Mouse (Mus musculus): ENCODE measurements around the gene Gm29106.
"Not testable (repeated sequence)": the region's sequence is repeated elsewhere in the genome, so short reads cannot be mapped to it uniquely, and the experiment has no call there.

Gm29106 gene

DNA sequence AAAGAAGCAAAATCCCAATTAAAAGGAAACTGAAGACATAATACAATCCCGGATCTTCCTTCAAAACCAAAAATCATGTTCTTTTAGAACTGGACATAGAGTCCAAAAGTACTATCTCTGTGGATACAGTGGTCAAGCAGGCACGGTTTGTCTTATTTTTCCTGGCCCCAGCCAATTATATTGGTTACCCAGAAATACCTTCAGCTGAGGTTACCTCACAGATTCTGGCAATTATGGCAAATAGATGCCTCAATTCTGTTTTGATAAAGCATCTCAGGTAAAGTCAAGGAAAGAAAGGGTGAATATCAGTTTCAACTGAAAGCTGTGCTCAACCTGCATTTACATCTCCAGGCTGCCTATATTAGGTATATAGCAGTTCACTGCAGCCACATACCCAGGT lies at the start of gene Gm29106:
Gene Gm29106 (plus strand): TSS at position 301 of the 400 bp plus-strand sequence.
- DNase-seq (ENCODE audit: low spot score in 2 of 2), result not testable (repeated sequence)

DNA sequence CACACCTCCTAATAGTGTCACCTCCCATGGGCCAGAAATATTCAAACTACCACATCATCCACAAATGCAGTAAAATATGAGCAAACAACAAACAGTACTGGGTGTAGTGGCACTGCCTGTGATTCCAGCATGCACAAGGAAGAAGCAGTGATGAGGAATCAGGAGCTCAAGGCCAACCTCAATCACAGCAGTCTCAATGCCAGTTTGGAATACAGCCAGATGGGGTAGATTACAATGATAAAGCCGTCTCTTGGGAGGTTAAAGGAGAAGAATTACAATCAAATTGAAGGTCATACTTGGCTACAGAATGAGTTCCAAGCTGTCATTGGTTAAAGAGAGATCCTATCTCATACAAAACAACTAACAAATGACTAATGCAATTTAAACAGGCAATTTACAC lies 52.2 kb downstream of the Gm29106 start:
- DNase-seq (ENCODE audit: low spot score in 2 of 2), result no peak

DNA sequence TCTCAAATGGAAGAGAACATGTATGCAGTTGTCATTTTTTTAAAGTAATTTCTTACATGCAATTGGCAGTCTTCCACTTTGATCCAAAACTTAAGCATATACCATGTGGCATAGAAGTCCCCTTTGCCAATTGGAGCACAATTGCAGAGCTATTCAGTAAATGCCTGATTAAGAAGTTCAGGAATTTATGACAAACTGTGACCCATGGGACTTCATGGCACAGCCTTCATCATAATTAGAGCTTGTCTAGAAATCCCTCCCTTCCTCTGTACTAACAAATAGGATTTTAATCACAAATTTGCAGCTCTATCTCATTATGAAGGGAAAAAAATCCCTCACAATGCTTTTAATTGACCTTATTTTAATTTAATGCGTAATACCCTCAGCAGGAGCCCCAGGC lies 59.7 kb downstream of the Gm29106 start:
- DNase-seq (ENCODE audit: low spot score in 2 of 2), result no peak

Measured in frontal cortex, postnatal 25 days (tissue).